Mouse (Mus musculus) thymus, adult 2 months (tissue): ENCODE results near the gene Fank1.

Experiments
- CTCF ChIP-seq: fragments of 200-500 bp; IDR thresholded peaks from 2 replicates; pipeline ENCODE4 v1.5.1; 2012; ENCODE audit warnings: mild to moderate bottlenecking, control low read depth, low read length, moderate library complexity, borderline replicate concordance; ENCODE audit not compliant: control insufficient read depth, poor library complexity, insufficient read depth; ENCODE audit errors: extremely low read depth
- POLR2A ChIP-seq: fragments of 200-500 bp; IDR thresholded peaks from 2 replicates; pipeline ENCODE4 v1.6.1; 2012; ENCODE audit warnings: mild to moderate bottlenecking, low read length, control low read depth, moderate library complexity; ENCODE audit not compliant: control insufficient read depth, poor library complexity, insufficient read depth; ENCODE audit errors: extremely low read depth

DNA sequence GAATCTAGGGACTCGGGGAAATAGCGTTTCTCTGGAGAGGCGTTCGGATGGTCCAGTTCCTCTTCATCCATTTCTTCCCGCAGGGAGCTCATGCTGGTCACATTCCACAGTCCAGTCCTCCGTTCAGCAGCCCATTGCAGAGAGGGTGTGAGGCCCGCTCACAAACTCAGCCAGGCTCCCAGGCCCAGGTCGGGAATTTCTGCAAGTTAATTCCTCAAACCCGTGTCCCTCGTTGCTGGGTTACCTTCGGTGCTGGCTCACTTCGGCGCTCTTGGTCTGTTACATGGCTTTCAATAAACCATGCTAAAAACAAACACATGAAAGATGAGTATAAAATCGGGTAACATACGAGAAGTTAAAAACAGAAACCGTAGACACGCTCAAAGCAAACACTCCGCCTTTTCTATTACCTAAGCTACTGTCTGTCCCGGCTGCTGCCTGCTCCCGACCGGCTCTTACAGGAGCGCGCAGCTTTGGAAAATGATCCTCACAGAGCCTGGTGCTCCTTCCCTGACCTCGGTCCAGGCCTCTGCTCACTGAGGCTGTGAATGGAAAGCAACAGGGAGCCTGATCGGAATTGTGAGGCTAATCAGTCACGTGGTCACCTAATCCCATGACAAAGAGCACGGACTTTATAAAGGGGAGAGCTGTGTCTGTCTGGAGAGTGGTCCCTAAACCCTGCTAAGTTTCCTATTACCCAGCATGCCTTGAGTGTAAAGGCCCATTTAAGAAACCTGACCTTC, 16.9 kb upstream of the Fank1 start:
- TF ChIP-seq CTCF (no peak), POLR2A (no peak)
